Mouse (Mus musculus): ENCODE measurements at regions not wholly inside any gene's neighbourhood (a gene's known extent, or its start where the extent isn't known, plus 50 kb on each side); places are given as distances from the start of the nearest gene placed in this dataset.
"Not testable (repeated sequence)": the region's sequence is repeated elsewhere in the genome, so short reads cannot be mapped to it uniquely, and the experiment has no call there.

DNA sequence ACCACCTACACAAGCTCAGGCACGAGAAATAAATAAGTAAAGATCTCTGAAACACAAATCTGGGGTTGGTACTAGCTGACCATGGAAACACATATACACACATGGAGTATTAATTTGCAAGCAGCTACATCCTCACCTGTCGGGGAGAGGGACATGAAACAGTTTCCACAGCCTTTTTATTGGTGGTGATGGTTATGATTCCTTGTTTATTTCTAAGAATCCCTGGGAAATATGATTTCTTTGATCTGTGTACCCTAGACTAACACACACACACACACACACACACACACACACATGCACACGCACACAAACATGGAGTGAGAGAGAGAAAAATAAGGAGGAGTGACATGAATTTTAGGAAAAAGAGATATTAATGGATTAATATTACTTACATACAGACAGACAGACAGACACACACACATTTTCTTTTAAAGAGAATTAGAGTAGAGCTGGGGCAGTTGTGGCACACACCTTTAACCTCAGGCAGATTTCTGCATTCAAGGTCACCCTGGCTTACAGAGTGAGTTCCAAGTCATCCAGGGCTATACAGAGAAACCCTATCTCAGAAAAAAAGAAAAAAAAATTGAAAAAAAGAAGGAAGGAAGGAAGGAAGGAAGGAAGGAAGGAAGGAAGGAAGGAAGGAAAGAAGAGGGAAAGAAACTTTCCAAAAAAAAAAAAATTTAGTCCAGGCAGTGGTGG is 164.2 kb upstream of the Gdi2 start:
- not testable (repeated sequence) for H3K9me3 ChIP-seq (ENCODE audit: control insufficient read depth, low read length); H3K4me3 ChIP-seq (ENCODE audit: low read depth, low read length); H3K4me2 ChIP-seq (ENCODE audit: low read depth, low read length, severe bottlenecking); H3K4me1 ChIP-seq (replicated peaks; ENCODE audit: control insufficient read depth, insufficient read depth, low read length); H3K9ac ChIP-seq (ENCODE audit: low read length); DNase-seq (ENCODE audit: low spot score); H3K27ac ChIP-seq (ENCODE audit: low read depth, low read length); H3K27me3 ChIP-seq (ENCODE audit: control insufficient read depth, insufficient read depth, low read length); ATAC-seq (replicated peaks; ENCODE audit: low FRiP score); H3K36me3 ChIP-seq (ENCODE audit: control insufficient read depth, insufficient read depth, low read length)
- 48% methylated on average over 3 of the region's 3 CpGs for whole genome bisulfite sequencing

DNA sequence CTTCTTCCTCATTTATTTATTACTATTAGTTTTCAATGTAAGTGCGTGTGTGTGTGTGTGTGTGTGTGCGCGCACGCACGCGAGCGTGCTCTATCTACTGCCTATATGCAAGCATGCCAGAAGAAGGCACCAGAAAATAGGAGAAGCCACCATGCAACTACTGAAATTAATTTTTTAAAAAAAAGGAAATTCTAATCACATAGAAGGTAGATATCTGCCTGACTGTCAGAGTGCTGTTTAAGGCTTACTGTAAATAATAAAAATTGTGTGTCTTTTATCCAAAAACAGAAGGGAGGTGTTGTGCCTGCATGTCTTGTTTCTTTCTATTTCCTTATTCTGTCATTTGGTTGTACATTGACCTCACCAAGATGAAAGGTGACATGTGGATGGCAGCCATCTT is 163.1 kb upstream of the Gdi2 start:
- H3K4me2 ChIP-seq (ENCODE audit: low read depth, low read length, severe bottlenecking): no peak overlapping the region
- no peak overlapping the region for H3K27ac ChIP-seq (ENCODE audit: low read depth, low read length)
- H3K4me3 ChIP-seq (ENCODE audit: low read depth, low read length): no peak overlapping the region
- no peaks in the 10 kb centered on the region for H3K27me3 ChIP-seq (ENCODE audit: control insufficient read depth, insufficient read depth, low read length)
- DNase-seq (ENCODE audit: low spot score): no peak
- H3K4me1 ChIP-seq (replicated peaks; ENCODE audit: control insufficient read depth, insufficient read depth, low read length): no peaks in the 10 kb centered on the region
- WGBS: 94% methylated on average over 7 of the region's 7 CpGs
- H3K9ac ChIP-seq (ENCODE audit: low read length): no peak overlapping the region
- H3K36me3 ChIP-seq (ENCODE audit: control insufficient read depth, insufficient read depth, low read length): no peaks in the 10 kb centered on the region
- no peak for ATAC-seq (replicated peaks; ENCODE audit: low FRiP score)
- no peaks in the 10 kb centered on the region; the same call in 1 of the 2 replicates for H3K9me3 ChIP-seq (ENCODE audit: control insufficient read depth, low read length)

DNA sequence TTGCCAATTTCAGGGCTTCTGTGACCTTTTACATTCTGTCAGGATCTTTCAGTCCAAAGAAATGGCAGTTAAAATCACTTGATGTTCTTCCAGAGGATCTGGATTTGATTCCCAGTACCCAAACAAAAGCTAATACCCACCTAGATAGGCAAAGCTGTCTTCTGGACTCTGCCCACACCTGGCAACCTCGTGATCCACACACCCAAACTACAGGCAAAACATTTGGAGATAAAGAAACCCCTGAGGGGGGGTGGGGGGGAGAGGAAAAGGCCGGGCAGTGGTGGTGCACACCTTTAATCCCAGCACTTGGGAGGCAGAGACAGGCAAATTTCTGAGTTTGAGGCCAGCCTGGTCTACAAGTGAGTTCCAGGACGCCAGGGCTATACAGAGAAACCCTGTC is 160.1 kb upstream of the Gdi2 start:
- H3K4me2 ChIP-seq (ENCODE audit: low read depth, low read length, severe bottlenecking); H3K4me3 ChIP-seq (ENCODE audit: low read depth, low read length); H3K9ac ChIP-seq (ENCODE audit: low read length); DNase-seq (ENCODE audit: low spot score); H3K9me3 ChIP-seq (ENCODE audit: control insufficient read depth, low read length); H3K4me1 ChIP-seq (replicated peaks; ENCODE audit: control insufficient read depth, insufficient read depth, low read length); H3K27me3 ChIP-seq (ENCODE audit: control insufficient read depth, insufficient read depth, low read length); H3K36me3 ChIP-seq (ENCODE audit: control insufficient read depth, insufficient read depth, low read length); H3K27ac ChIP-seq (ENCODE audit: low read depth, low read length); ATAC-seq (replicated peaks; ENCODE audit: low FRiP score): not testable (repeated sequence)
- 51% methylated on average over 3 of the region's 3 CpGs for WGBS

DNA sequence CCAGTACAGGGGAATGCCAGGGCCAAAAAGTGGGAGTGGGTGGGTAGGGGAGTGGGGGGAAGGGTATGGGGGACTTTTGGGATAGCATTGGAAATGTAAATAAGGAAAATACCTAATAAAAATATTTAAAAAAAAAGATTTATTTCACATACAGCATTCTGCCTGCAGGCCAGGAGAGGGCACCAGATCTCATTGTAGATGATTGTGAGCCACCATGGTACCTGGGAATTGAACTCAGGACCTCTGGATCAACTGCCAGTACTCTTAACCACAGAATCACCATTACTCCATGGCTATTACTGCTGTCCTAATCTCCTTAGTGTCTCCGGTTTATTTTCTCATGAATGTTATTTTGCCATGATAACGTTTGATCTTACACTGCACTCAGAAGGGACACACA is 132.1 kb upstream of the Gdi2 start:
- H3K9ac ChIP-seq (ENCODE audit: low read length); H3K27me3 ChIP-seq (ENCODE audit: control insufficient read depth, insufficient read depth, low read length); H3K4me1 ChIP-seq (replicated peaks; ENCODE audit: control insufficient read depth, insufficient read depth, low read length); H3K27ac ChIP-seq (ENCODE audit: low read depth, low read length); H3K4me3 ChIP-seq (ENCODE audit: low read depth, low read length); H3K9me3 ChIP-seq (ENCODE audit: control insufficient read depth, low read length); H3K36me3 ChIP-seq (ENCODE audit: control insufficient read depth, insufficient read depth, low read length); ATAC-seq (replicated peaks; ENCODE audit: low FRiP score); H3K4me2 ChIP-seq (ENCODE audit: low read depth, low read length, severe bottlenecking); DNase-seq (ENCODE audit: low spot score): not testable (repeated sequence)
- WGBS: 81% methylated on average over 2 of the region's 2 CpGs

DNA sequence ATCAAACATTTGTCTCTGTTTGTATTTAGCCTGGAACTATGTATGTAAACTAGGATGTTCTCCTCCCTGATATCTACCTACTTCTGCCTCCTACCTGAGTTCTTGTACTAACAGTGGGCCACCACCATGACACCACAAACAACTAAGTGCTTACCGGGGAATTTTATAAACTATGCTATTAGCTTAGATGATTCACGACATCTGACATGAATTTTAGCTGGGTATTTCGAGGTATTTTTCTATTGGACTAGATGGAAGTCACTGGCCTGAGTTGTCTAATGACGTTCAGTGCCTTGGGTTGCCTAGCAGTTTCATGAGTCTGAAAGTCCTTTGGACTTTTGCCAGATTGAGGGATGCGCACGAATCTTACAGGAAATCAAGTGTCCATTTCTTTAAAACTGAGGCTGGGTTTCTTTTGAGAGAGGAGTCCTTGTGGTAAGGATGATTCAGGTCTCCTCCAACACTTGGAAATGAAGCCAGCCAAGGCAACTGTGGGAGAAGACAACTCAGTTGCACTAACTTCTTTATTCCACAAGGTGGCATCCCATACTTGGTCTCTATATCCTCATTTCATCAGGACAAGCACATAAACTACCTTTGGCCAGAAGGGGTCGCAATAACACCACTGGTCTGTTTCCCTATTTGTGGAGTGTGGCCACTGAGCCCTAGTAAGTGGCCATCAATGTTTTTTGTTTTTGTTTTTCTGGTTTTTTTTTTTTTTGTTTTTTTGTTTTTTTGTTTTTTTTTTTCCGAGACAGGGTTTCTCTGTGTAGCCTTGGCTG is 131.4 kb upstream of the Gdi2 start:
- WGBS: 44% methylated on average over 8 of the region's 8 CpGs
- ATAC-seq (replicated peaks; ENCODE audit: low FRiP score): peak; percentile 80
- not testable (repeated sequence) for H3K9ac ChIP-seq (ENCODE audit: low read length); H3K9me3 ChIP-seq (ENCODE audit: control insufficient read depth, low read length); H3K27ac ChIP-seq (ENCODE audit: low read depth, low read length); H3K36me3 ChIP-seq (ENCODE audit: control insufficient read depth, insufficient read depth, low read length); H3K4me3 ChIP-seq (ENCODE audit: low read depth, low read length); H3K27me3 ChIP-seq (ENCODE audit: control insufficient read depth, insufficient read depth, low read length); H3K4me1 ChIP-seq (replicated peaks; ENCODE audit: control insufficient read depth, insufficient read depth, low read length); H3K4me2 ChIP-seq (ENCODE audit: low read depth, low read length, severe bottlenecking)
- DNase-seq (ENCODE audit: low spot score): peak; percentile 71

DNA sequence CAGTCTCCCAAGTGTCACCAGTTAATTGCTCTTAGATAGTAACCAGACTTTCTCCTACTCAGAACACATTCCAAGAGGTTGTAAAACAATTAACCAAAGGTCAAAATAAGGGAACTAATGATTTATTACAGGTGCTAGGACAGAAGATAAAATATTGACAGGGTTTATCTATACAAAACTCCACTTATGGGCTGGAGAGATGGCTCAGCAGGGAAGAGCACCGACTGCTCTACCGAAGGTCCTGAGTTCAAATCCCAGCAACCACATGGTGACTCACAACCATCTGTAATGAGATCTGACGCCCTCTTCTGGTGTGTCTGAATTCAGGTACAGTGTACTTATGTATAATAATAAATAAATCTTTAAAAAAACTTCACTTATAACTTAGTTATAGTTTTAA is 127.6 kb upstream of the Gdi2 start:
- not testable (repeated sequence) for ATAC-seq (replicated peaks; ENCODE audit: low FRiP score); H3K4me1 ChIP-seq (replicated peaks; ENCODE audit: control insufficient read depth, insufficient read depth, low read length); H3K9me3 ChIP-seq (ENCODE audit: control insufficient read depth, low read length); H3K36me3 ChIP-seq (ENCODE audit: control insufficient read depth, insufficient read depth, low read length); H3K27ac ChIP-seq (ENCODE audit: low read depth, low read length); H3K27me3 ChIP-seq (ENCODE audit: control insufficient read depth, insufficient read depth, low read length); H3K4me2 ChIP-seq (ENCODE audit: low read depth, low read length, severe bottlenecking); DNase-seq (ENCODE audit: low spot score); H3K4me3 ChIP-seq (ENCODE audit: low read depth, low read length); H3K9ac ChIP-seq (ENCODE audit: low read length)
- WGBS: 66% methylated on average over 3 of the region's 3 CpGs

DNA sequence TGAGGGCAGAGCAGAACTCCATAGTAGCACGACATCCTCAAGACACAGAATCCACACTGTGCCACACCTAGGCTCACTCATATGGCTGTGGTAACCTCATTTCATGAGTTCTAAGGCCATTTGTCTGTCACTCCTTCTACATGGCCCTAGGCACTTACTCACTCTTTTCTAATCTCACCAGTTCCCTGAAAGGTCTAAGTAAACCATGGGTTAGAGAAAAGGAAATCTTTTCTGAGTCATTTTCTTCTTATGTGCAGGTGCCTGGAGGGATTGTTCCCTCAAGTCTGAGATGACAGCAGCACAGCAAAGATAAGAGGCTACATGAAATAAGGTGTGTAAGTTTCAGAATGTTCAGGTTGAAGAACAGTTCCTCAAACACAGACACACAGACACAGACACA is 120.8 kb upstream of the Gdi2 start:
- ATAC-seq (replicated peaks; ENCODE audit: low FRiP score): no peak
- no peak for DNase-seq (ENCODE audit: low spot score)
- H3K9me3 ChIP-seq (ENCODE audit: control insufficient read depth, low read length): peaks cover 2% of the 10 kb centered on the region
- H3K4me2 ChIP-seq (ENCODE audit: low read depth, low read length, severe bottlenecking): no peak overlapping the region
- no peak overlapping the region for H3K4me3 ChIP-seq (ENCODE audit: low read depth, low read length)
- 83% methylated on average over 1 of the region's 1 CpGs for WGBS
- no peaks in the 10 kb centered on the region for H3K36me3 ChIP-seq (ENCODE audit: control insufficient read depth, insufficient read depth, low read length)
- no peak overlapping the region for H3K27ac ChIP-seq (ENCODE audit: low read depth, low read length)
- no peak overlapping the region for H3K9ac ChIP-seq (ENCODE audit: low read length)
- no peaks in the 10 kb centered on the region for H3K4me1 ChIP-seq (replicated peaks; ENCODE audit: control insufficient read depth, insufficient read depth, low read length)
- no peaks in the 10 kb centered on the region for H3K27me3 ChIP-seq (ENCODE audit: control insufficient read depth, insufficient read depth, low read length)

DNA sequence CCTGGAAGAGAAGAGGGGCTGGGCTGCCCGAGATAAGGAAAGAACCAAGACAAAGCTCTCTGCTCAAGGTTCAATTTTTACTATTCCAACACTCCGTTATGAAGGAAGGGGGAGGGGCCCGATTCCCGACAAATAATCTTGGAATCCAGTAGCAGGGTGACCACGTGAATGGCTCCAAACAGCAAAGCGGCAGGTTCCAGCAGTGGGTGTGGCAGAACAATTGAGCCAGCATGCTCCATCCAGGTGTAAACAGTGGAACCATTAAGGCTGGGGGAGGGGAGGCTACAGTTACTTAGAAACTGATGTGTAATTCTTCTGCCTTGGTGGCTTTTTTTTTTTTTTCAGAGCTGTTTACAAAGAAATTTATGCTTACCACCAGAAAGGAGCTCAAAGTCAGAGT is 82.5 kb upstream of the Gdi2 start:
- H3K9ac ChIP-seq (ENCODE audit: low read length); H3K4me1 ChIP-seq (replicated peaks; ENCODE audit: control insufficient read depth, insufficient read depth, low read length); H3K27me3 ChIP-seq (ENCODE audit: control insufficient read depth, insufficient read depth, low read length); H3K4me2 ChIP-seq (ENCODE audit: low read depth, low read length, severe bottlenecking); DNase-seq (ENCODE audit: low spot score); H3K4me3 ChIP-seq (ENCODE audit: low read depth, low read length); H3K36me3 ChIP-seq (ENCODE audit: control insufficient read depth, insufficient read depth, low read length); ATAC-seq (replicated peaks; ENCODE audit: low FRiP score); H3K9me3 ChIP-seq (ENCODE audit: control insufficient read depth, low read length); H3K27ac ChIP-seq (ENCODE audit: low read depth, low read length): not testable (repeated sequence)
- WGBS: 90% methylated on average over 6 of the region's 6 CpGs

DNA sequence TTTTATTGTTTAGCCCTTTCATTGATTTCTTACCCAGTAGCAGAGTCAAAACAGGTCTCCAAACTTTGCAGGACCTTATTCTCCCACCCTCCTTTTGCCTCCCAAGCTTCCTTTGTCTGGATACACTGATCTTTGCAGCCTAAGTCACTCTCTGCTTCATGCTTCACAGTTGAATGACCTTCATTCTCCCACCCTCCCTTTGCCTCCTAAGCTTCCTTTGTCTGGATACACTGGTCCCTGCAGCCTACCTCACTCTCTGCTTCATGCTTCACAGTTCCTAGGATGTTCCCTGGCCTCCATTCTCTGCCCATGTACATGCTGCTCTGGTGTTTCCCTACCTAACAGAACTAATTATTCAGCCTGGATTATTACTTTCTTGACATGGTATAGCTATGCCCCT is 61.0 kb upstream of the Gdi2 start:
- Histone ChIP-seq H3K36me3 (ENCODE audit: control insufficient read depth, insufficient read depth, low read length) (no peaks in the 10 kb centered on the region; the same call in 1 of the 2 replicates), H3K4me1 (replicated peaks; ENCODE audit: control insufficient read depth, insufficient read depth, low read length) (peaks cover 2% of the 10 kb centered on the region; the same call in 1 of the 2 replicates), H3K4me3 (ENCODE audit: low read depth, low read length) (no peak overlapping the region), H3K4me2 (ENCODE audit: low read depth, low read length, severe bottlenecking) (no peak overlapping the region), H3K9me3 (ENCODE audit: control insufficient read depth, low read length) (no peaks in the 10 kb centered on the region), H3K27ac (ENCODE audit: low read depth, low read length) (no peak overlapping the region), H3K27me3 (ENCODE audit: control insufficient read depth, insufficient read depth, low read length) (no peaks in the 10 kb centered on the region), H3K9ac (ENCODE audit: low read length) (no peak overlapping the region)
- ATAC-seq (replicated peaks; ENCODE audit: low FRiP score) (no peak), DNase-seq (ENCODE audit: low spot score) (no peak)

All from forebrain, embryonic 11.5 days (tissue).